Mouse (Mus musculus) left cerebral cortex, postnatal 36 days (tissue): ENCODE measurements around the gene Rasgrp1. TPM values are rescaled to one million over a fixed set of nuclear protein-coding genes. Genes with fewer than 3 reads are reported as not detected.
A peak's percentile ranks its signal among the peaks of the same experiment; 100 is the strongest.

Experiments
- DNase-seq, 2 experiments: peaks; one replicate each; pipeline ENCODE4 v3.0.0; 2021 to 2022; ENCODE audit warnings: low spot score in 2 of 2, mixed read lengths in 1 of 2
- intact Hi-C: fragments of 180-260 bp; cut with DNase I; formaldehyde crosslinking; loops from one replicate; pipeline ENCODE4 v1.15.1; 2025
- total RNA-seq, 2 experiments: library from RNA; stranded (reverse); gene quantifications; 2 replicates each; pipeline ENCODE4 v1.2.3; 2021

The Rasgrp1 gene
- 100 to 1,000 TPM; 330 to 351 TPM for total RNA-seq

- intact Hi-C loops = loop anchor here (1.0 to 5.0 kb wide), 3 partner anchors 38 to 97 kb away; no protein-coding TSS in a partner anchor
- peak; percentile 68 to 78 for DNase-seq
These were observed at the start of gene Rasgrp1 for GRCm38 (mm10) chr2:117342547-117343239. Rasgrp1 (minus strand) TSS chr2:117343001.

GRCm38 (mm10) chr2:117389925-117390892, 47.4 kb upstream of the Rasgrp1 start:
- intact Hi-C loops = loop anchor here (5.0 to 10.0 kb wide), 2 partner anchors 47 to 85 kb away; no protein-coding TSS in a partner anchor
- peak; percentile 27 to 36 for DNase-seq

GRCm38 (mm10) chr2:117389460-117389859, 46.7 kb upstream of the Rasgrp1 start:
- intact Hi-C loops = loop anchor here (5.0 to 10.0 kb wide), 2 partner anchors 48 to 85 kb away; no protein-coding TSS in a partner anchor

GRCm38 (mm10) chr2:117388121-117388520, 45.3 kb upstream of the Rasgrp1 start:
- intact Hi-C loops = loop anchor here (5.0 to 10.0 kb wide), 2 partner anchors 49 to 83 kb away; no protein-coding TSS in a partner anchor
- peak; percentile 34 to 35 for DNase-seq

More at GRCm38 (mm10) chr2:117389460-117389859, 46.7 kb upstream of the Rasgrp1 start:
- DNase-seq = no peak

- intact Hi-C loops = loop anchor here (2.0 to 10.0 kb wide), 3 partner anchors 30 to 82 kb away; no protein-coding TSS in a partner anchor
- peak; percentile 64 to 77 for DNase-seq
These were observed 44.3 kb upstream of the Rasgrp1 start for GRCm38 (mm10) chr2:117386981-117387705.

- peak; percentile 39 to 54 for DNase-seq
- intact Hi-C loops = loop anchor here (2.0 to 10.0 kb wide), 3 partner anchors 31 to 81 kb away; no protein-coding TSS in a partner anchor
These were observed 43.3 kb upstream of the Rasgrp1 start for GRCm38 (mm10) chr2:117386036-117386590.

GRCm38 (mm10) chr2:117381314-117381713, 38.5 kb upstream of the Rasgrp1 start:
- DNase-seq = peak; percentile 66 to 69
- intact Hi-C loops = loop anchor here (2.0 to 10.0 kb wide), 2 partner anchors 39 to 77 kb away; partner anchors contain the start of gene Rasgrp1

- DNase-seq = no peak
- intact Hi-C loops = no loop called here
These were observed 31.6 kb upstream of the Rasgrp1 start for GRCm38 (mm10) chr2:117374293-117374830.

- intact Hi-C loops = no loop called here
- DNase-seq = no peak
These were observed 28.9 kb upstream of the Rasgrp1 start for GRCm38 (mm10) chr2:117371706-117372105.

GRCm38 (mm10) chr2:117366478-117366877, 23.7 kb upstream of the Rasgrp1 start:
- DNase-seq = no peak
- intact Hi-C loops = no loop called here

GRCm38 (mm10) chr2:117364056-117364455, 21.3 kb upstream of the Rasgrp1 start:
- intact Hi-C loops = no loop called here

GRCm38 (mm10) chr2:117357939-117358338, 15.1 kb upstream of the Rasgrp1 start:
- DNase-seq = no peak
- intact Hi-C loops = no loop called here

More at GRCm38 (mm10) chr2:117364056-117364455, 21.3 kb upstream of the Rasgrp1 start:
- no peak for DNase-seq

- intact Hi-C loops = no loop called here
- no peak for DNase-seq
These were observed 9.7 kb upstream of the Rasgrp1 start for GRCm38 (mm10) chr2:117352305-117353123.

- intact Hi-C loops = no loop called here
- no peak for DNase-seq
These were observed 7.3 kb upstream of the Rasgrp1 start for GRCm38 (mm10) chr2:117350138-117350537.

GRCm38 (mm10) chr2:117343240-117343624, 431 bp upstream of the Rasgrp1 start:
- no peak for DNase-seq
- intact Hi-C loops = loop anchor here (2.0 to 5.0 kb wide), 2 partner anchors 38 to 74 kb away; no protein-coding TSS in a partner anchor

- DNase-seq = peak; percentile 81 to 83
- intact Hi-C loops = loop anchor here (1.0 to 5.0 kb wide), 3 partner anchors 39 to 97 kb away; no protein-coding TSS in a partner anchor
These were observed 683 bp downstream of the Rasgrp1 start for GRCm38 (mm10) chr2:117342090-117342546.

- DNase-seq = peak in 1 of 2 experiments; percentile 44
- intact Hi-C loops = no loop called here
These were observed 4.3 kb downstream of the Rasgrp1 start for GRCm38 (mm10) chr2:117338501-117338900.
